Mouse (Mus musculus) kidney, adult 2 months (tissue): Measurements from ENCODE around the gene Gpr107. TPM values are rescaled to one million over a fixed set of nuclear protein-coding genes. Genes with fewer than 3 reads are reported as not detected.

Experiments
- DNase-seq: peaks from one replicate; pipeline ENCODE4 v3.0.0; 2021
- H3K27ac ChIP-seq: fragments of 200-500 bp; 2 replicates; pipeline ENCODE4 v1.5.1; 2012; ENCODE audit warnings: low read depth, low read length, control low read depth, inconsistent platforms; ENCODE audit not compliant: insufficient read depth
- H3K27me3 ChIP-seq: fragments of 200-500 bp; replicated peaks from 2 replicates; pipeline ENCODE4 v1.6.1; 2012; ENCODE audit warnings: mild to moderate bottlenecking, moderate library complexity, low read length, inconsistent platforms; ENCODE audit not compliant: control insufficient read depth, insufficient read depth
- H3K36me3 ChIP-seq: fragments of 200-500 bp; 2 replicates; pipeline ENCODE4 v1.6.1; 2012; ENCODE audit warnings: mild to moderate bottlenecking, moderate library complexity, low read length, inconsistent platforms; ENCODE audit not compliant: control insufficient read depth, insufficient read depth
- H3K4me1 ChIP-seq: fragments of 200-500 bp; 2 replicates; pipeline ENCODE4 v1.6.1; 2011; ENCODE audit warnings: low read length; ENCODE audit not compliant: control insufficient read depth, insufficient read depth
- H3K4me3 ChIP-seq: fragments of 200-500 bp; 2 replicates; pipeline ENCODE4 v1.5.1; 2011; ENCODE audit warnings: mild to moderate bottlenecking, low read depth, low read length, control low read depth; ENCODE audit not compliant: insufficient read depth
- CTCF ChIP-seq: fragments of 200-500 bp; conservative IDR thresholded peaks from 2 replicates; pipeline ENCODE4 v1.5.1; 2011; ENCODE audit warnings: low read depth, mild to moderate bottlenecking, control low read depth, low read length, moderate library complexity, mixed read lengths; ENCODE audit not compliant: insufficient read depth, insufficient read length
- POLR2A ChIP-seq: fragments of 200-500 bp; IDR thresholded peaks from one replicate; pipeline ENCODE4 v1.6.1; 2011; ENCODE audit warnings: low read depth, low read length, control low read depth
- whole genome bisulfite sequencing: fragments of 180-500 bp; shearing (Covaris S2); methylation state at CpG from one replicate; pipeline ENCODE4 v1.1.7; 2018; 5-methylcytosine and 5-hydroxymethylcytosine counted together
- polyA plus RNA-seq: library from polyadenylated mRNA; depleted of rRNA; stranded (reverse); fragments of >200 nt; gene quantifications from 2 replicates; pipeline ENCODE4 v1.2.3, GENCODE M21; 2012

Gene Gpr107
- polyA plus RNA-seq, 1 experiment = 22.2 TPM

DNA sequence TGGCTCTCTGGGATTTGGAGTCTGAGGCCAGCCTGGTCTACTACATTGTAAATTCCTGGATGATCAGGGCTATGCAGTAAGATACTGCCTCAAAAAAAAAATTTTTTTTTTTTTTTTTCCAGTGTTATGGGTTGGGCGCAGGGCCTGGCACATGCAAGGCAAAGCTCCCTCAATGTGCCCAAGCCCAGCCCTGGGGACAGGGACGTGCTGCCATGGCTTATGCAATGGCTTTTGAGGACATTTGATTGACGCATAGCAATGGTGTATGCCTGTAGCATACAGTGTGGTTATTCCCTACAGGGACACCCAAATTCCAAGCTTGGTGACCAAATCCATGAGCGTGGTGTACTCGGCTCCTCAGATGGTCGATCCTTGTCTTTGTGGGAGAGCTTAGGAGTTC lies 87.7 kb downstream of the Gpr107 start:
- Histone ChIP-seq H3K36me3 (no peaks in the 10 kb centered on the region), H3K4me1 (no peaks in the 10 kb centered on the region), H3K27ac (no peak overlapping the region), H3K4me3 (no peak overlapping the region), H3K27me3 (no peaks in the 10 kb centered on the region)
- 73% methylated on average over 6 of the region's 6 CpGs for WGBS
- no peak for DNase-seq
- no peak for TF ChIP-seq CTCF
- TF ChIP-seq POLR2A = no peak

DNA sequence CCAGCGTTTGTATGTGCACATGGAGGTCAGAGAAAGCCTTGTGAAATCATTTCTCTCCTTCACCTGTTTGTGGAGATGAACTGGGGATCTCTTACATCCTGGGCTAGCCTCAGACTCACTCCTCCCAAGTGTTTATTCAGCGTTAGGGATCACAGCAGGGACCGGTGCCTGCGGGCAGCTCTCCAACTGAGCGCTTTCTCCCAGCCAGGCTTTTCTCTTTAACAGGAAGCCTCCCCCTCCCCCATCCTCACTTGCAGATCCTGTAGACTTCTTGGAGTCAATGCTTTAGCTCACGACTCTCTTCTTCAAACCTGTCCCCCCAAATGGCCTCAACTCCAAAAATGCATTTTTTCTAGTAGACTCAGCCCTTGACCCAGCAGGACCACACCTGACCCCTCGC lies 89.5 kb downstream of the Gpr107 start:
- DNase-seq = no peak
- WGBS = 31% methylated on average over 7 of the region's 7 CpGs
- no peaks in the 10 kb centered on the region for H3K4me1 ChIP-seq
- TF ChIP-seq CTCF = no peak
- no peak for TF ChIP-seq POLR2A
- no peak overlapping the region for H3K4me3 ChIP-seq
- H3K27me3 ChIP-seq = no peaks in the 10 kb centered on the region
- no peak overlapping the region for H3K27ac ChIP-seq
- no peaks in the 10 kb centered on the region for H3K36me3 ChIP-seq

DNA sequence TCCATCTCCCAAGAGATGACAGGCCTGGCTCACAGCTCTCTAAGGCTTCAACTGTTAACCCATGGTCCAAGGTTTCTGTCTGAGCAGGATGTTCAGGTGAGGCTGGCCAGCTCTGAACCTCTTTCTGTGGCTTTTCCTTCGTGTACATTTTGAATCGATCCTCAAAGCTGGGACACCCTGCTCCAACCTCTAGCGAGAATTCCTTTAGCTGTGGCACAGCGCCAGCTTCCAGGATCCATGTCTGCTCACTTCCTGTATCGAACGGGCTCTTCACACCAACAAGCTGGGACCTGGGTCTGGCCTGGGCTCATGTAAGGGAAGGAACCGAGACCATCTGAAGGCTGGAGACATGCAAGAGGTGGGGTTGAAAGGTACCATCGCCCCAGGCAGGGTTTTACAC lies 92.1 kb downstream of the Gpr107 start:
- Histone ChIP-seq H3K27ac (no peak overlapping the region), H3K4me3 (no peak overlapping the region), H3K36me3 (no peaks in the 10 kb centered on the region), H3K4me1 (no peaks in the 10 kb centered on the region), H3K27me3 (no peaks in the 10 kb centered on the region)
- 58% methylated on average over 8 of the region's 8 CpGs for WGBS
- no peak for TF ChIP-seq POLR2A
- no peak for TF ChIP-seq CTCF
- DNase-seq = no peak

DNA sequence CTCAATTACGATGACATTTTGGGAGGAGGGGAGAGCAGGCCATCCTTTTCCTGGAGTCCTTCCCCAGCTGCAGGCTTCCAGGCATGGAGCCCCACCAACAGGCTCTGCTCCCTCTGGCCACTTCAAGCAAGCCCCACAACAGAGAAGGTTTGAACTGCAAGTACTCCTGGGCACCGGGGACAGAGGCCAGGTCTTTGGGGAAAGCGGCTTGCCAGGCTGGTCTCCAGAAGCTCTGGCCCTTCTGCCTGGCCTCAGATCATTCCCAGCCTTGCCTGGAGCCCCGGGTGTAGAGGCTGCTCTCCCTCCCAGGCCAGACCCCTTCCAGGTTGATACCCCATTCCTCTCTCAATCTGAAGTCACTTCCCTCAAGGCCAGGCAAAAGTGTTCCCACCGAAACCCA lies 92.9 kb downstream of the Gpr107 start:
- Histone ChIP-seq H3K36me3 (no peaks in the 10 kb centered on the region), H3K27ac (no peak overlapping the region), H3K4me1 (no peaks in the 10 kb centered on the region), H3K4me3 (peak overlapping the region; percentile 68), H3K27me3 (no peaks in the 10 kb centered on the region)
- TF ChIP-seq POLR2A (no peak), CTCF (no peak)
- WGBS = 29% methylated on average over 5 of the region's 5 CpGs
- DNase-seq = no peak

DNA sequence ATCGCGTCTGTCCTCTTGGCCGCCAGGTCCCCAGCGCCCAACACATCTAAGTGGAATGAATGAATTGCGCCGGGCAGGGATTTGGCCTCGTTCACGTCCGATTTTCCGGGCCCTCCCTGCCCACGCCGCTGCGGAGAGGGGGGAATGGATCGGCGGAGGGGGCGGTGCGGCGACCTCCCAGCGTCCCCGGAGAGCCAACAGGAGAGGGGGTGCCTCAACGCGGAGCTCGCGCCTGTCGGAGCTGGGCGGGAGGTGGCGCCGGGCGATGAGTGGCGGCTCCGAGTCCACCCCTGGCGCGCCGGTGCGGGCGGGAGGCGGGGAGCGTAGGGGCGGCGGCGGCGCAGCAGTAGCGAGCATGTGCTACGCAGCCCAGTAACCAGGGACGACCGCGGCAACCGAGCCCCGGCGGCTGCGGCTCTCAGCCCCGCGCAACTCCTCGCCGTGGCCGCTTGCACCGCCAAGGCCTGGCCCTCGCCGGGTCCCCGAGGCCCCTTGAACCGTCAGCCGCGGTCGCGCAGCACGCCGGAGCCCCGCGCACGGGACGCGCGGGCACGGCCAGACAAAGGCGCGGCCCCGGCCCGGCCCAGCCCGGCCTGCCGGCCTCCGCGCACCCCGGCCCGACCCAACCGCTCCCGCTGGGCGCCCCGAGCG lies 93.5 kb downstream of the Gpr107 start, which contains the start of gene Ncs1:
TSS of gene Ncs1 (plus strand) at position 333 of the 651 bp plus-strand sequence.
- no peak within 1 kb of the TSS for H3K27ac ChIP-seq
- no peaks in the 10 kb centered on the region for H3K4me1 ChIP-seq
- no peaks in the 10 kb centered on the region for H3K36me3 ChIP-seq
- TF ChIP-seq POLR2A = no peak
- no peak for TF ChIP-seq CTCF
- peak within 1 kb of the TSS; percentile 68 for H3K4me3 ChIP-seq
- peak; percentile 77 for DNase-seq
- no peaks in the 10 kb centered on the region for H3K27me3 ChIP-seq
- under 1% methylated on average over 69 of the region's 89 CpGs for WGBS

DNA sequence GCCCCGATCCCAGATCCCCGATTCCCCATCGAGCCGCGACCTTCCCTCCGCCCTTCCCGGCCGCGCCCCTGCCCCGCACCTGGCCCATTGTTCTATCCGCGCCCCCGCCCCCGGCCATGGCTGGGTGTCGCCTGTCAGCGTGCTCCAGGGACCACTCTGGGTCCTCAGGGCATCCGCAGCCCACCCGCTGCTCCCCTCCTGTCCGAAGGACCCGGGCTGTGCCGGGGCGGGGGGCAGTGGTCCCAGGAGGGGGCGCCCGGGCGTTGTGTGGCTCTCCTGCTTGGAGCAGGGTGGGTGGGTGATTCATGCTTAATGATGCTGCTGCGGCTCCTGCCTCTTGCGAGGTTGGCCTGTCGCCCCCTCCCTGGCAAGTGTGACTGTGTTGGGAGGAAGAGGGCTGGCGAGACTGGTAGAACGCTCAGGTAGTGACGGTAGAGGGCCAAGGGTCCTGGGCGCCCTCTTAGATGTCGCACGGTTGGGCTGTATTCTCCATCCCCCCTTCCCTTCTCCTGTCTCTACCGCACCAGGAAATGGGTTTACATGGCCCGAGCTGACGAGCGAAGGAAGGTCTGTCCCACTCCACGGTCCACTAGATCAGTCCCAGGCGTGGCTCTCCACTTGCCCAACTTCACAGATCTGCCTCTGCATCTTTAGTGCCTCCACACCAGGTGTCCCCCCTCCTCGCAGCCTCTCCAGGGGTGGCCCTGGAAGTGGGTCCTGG lies 94.3 kb downstream of the Gpr107 start:
- Histone ChIP-seq H3K27me3 (no peaks in the 10 kb centered on the region), H3K4me3 (peak overlapping the region; percentile 68), H3K4me1 (no peaks in the 10 kb centered on the region), H3K36me3 (no peaks in the 10 kb centered on the region), H3K27ac (no peak overlapping the region)
- no peak for TF ChIP-seq POLR2A
- TF ChIP-seq CTCF = no peak
- WGBS = 5% methylated on average over 41 of the region's 41 CpGs
- DNase-seq = peak; percentile 22

DNA sequence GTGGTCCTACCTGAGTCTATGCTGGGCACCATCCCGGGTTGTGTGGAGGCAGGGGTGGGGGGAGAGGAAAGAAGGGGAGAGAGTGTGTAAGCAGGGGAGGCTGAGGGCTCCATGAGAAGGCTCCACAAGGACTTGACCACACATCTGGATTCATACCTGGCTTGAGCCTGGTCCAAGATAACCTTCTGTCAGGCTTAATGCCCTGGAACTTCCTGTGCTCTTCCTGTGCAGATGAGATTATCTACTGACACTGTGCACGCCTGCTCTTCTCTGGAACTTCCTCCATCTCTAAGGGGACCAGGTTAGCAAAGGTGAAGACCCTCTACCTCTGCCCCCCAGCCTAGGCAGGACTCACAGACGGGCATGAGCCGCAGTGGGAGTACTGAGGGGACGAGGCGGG lies 96.7 kb downstream of the Gpr107 start:
- H3K27ac ChIP-seq = no peak overlapping the region
- DNase-seq = no peak
- no peaks in the 10 kb centered on the region; the same call in 1 of the 2 replicates for H3K4me1 ChIP-seq
- H3K36me3 ChIP-seq = no peaks in the 10 kb centered on the region
- no peaks in the 10 kb centered on the region for H3K27me3 ChIP-seq
- no peak overlapping the region for H3K4me3 ChIP-seq
- 90% methylated on average over 6 of the region's 6 CpGs for WGBS
- TF ChIP-seq CTCF = no peak
- no peak for TF ChIP-seq POLR2A
